Comparison of ENCODE assay signal across 16 mouse cellular contexts in the genomic region with DNA sequence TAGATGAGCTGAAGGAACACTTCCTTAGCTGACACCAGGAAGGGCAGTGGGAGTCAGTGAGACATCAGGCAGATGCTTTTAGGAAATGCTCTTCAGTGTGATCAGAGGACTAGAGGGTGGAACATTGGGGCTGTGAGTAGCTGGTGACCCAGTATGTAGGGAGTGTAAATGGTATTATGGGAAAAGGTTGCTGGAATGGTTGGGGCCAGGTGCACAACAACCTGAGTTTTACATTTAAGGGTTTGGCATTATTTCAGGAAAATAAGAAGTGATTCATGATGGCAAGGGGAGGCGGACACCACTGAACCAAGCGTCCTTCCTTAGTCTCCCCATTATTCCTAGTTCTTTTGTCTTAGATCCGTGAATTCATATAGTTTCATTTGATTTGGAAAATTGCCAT. TPM values are rescaled to one million over a fixed set of nuclear protein-coding genes. Genes with fewer than 3 reads are reported as not detected.
DNase-seq lines count a peak whose midpoint lies in the region; ATAC-seq and TF ChIP-seq lines count a peak whose summit lies in the region.
"Had no signal": no experiment of that assay in that cellular context is flagged by ENCODE, and none has a peak within 500 bp of the region (broad histone marks: within the 10 kb centered on the region; RNA-seq: fewer than 3 reads in every experiment).

No protein-coding gene starts in this region.

- no peak for ATAC-seq in hindbrain, embryonic 15.5 days (ENCODE audit: low FRiP score, low read depth)
- no peak for ATAC-seq in hindbrain, embryonic 13.5 days (ENCODE audit: low FRiP score)
- no peak for ATAC-seq in midbrain, embryonic 15.5 days (replicated peaks)

- no peak overlapping the region for H3K4me3 ChIP-seq in heart, adult 2 months
- H3K4me3 ChIP-seq in hindbrain, embryonic 15.5 days, result no peak overlapping the region
- H3K4me3 ChIP-seq in hindbrain, embryonic 13.5 days, result no peak overlapping the region
- no peak overlapping the region for H3K4me3 ChIP-seq in midbrain, embryonic 15.5 days
- H3K4me3 ChIP-seq: embryonic facial prominence, embryonic 15.5 days; hindbrain, embryonic 12.5 days; intestine, embryonic 15.5 days; limb, embryonic 12.5 days; liver, embryonic 13.5 days; lung, embryonic 15.5 days had no signal

- H3K4me1 ChIP-seq in heart, adult 2 months (ENCODE audit: control insufficient read depth, insufficient read depth, low read length), result peaks cover 19% of the 10 kb centered on the region
- peaks cover 20% of the 10 kb centered on the region for H3K4me1 ChIP-seq in hindbrain, embryonic 15.5 days (replicated peaks)
- H3K4me1 ChIP-seq in hindbrain, embryonic 13.5 days (replicated peaks), result no peaks in the 10 kb centered on the region
- peaks cover 11% of the 10 kb centered on the region for H3K4me1 ChIP-seq in midbrain, embryonic 15.5 days
- H3K4me1 ChIP-seq: hindbrain, embryonic 12.5 days; intestine, embryonic 15.5 days; liver, embryonic 13.5 days; lung, embryonic 15.5 days had no signal

- peak overlapping the region; percentile 81 for H3K27ac ChIP-seq in heart, adult 2 months
- 0 out of 2 replicates have a peak overlapping the region, but pooled peaks have one; percentile 17 for H3K27ac ChIP-seq in hindbrain, embryonic 15.5 days (replicated peaks)
- H3K27ac ChIP-seq in hindbrain, embryonic 13.5 days, result no peak overlapping the region
- no peak overlapping the region for H3K27ac ChIP-seq in midbrain, embryonic 15.5 days
- H3K27ac ChIP-seq: embryonic facial prominence, embryonic 15.5 days; hindbrain, embryonic 12.5 days; intestine, embryonic 15.5 days; limb, embryonic 12.5 days; liver, embryonic 13.5 days; lung, embryonic 15.5 days had no signal

- no peaks in the 10 kb centered on the region for H3K27me3 ChIP-seq in heart, adult 2 months (ENCODE audit: control insufficient read depth, insufficient read depth, low read length)
- H3K27me3 ChIP-seq in hindbrain, embryonic 15.5 days, result no peaks in the 10 kb centered on the region
- H3K27me3 ChIP-seq in hindbrain, embryonic 13.5 days, result no peaks in the 10 kb centered on the region
- no peaks in the 10 kb centered on the region for H3K27me3 ChIP-seq in midbrain, embryonic 15.5 days (replicated peaks)
- H3K27me3 ChIP-seq: embryonic facial prominence, embryonic 15.5 days; hindbrain, embryonic 12.5 days; intestine, embryonic 15.5 days; limb, embryonic 12.5 days; liver, embryonic 13.5 days; lung, embryonic 15.5 days had no signal

- WGBS in heart, adult 2 months, result 43% methylated on average over 3 of the region's 3 CpGs
- 82% methylated on average over 3 of the region's 3 CpGs for WGBS in hindbrain, embryonic 15.5 days
- WGBS in hindbrain, embryonic 13.5 days, result 92% methylated on average over 3 of the region's 3 CpGs
- WGBS in midbrain, embryonic 15.5 days, result 86% methylated on average over 3 of the region's 3 CpGs

- no peaks in the 10 kb centered on the region for H3K79me2 ChIP-seq in heart, adult 2 months (replicated peaks; ENCODE audit: control insufficient read depth, insufficient read depth, low read length)

- no peak for TF ChIP-seq EP300 in heart, adult 2 months (IDR thresholded peaks at IDR 0.05; ENCODE audit: insufficient read depth, low read depth, low read length)

- no peak overlapping the region for H3K9ac ChIP-seq in heart, adult 2 months (ENCODE audit: low read depth, low read length)
- H3K9ac ChIP-seq in hindbrain, embryonic 15.5 days, result no peak overlapping the region
- H3K9ac ChIP-seq in hindbrain, embryonic 13.5 days, result no peak overlapping the region
- no peak overlapping the region for H3K9ac ChIP-seq in midbrain, embryonic 15.5 days
- H3K9ac ChIP-seq: embryonic facial prominence, embryonic 15.5 days; hindbrain, embryonic 12.5 days; intestine, embryonic 15.5 days; limb, embryonic 12.5 days; liver, embryonic 13.5 days; lung, embryonic 15.5 days had no signal

- no peak for DNase-seq in heart, adult 2 months
- DNase-seq in heart, postnatal 10 days, result no peak
- peak; percentile 36 for DNase-seq in testis, postnatal 10 days (ENCODE audit: low spot score)
- no peak for DNase-seq in testis, postnatal 14 days (ENCODE audit: low spot score)
- DNase-seq: cerebellum, postnatal 36 days; liver, embryonic 13.5 days; thymus, adult 18-20 months had no signal

- intact Hi-C loops in heart, adult 2 months (cut with DNase I), result no loop called here
- intact Hi-C loops in heart, postnatal 10 days (cut with DNase I), result no loop called here

- H3K4me2 ChIP-seq in hindbrain, embryonic 15.5 days, result no peak overlapping the region
- no peak overlapping the region for H3K4me2 ChIP-seq in hindbrain, embryonic 13.5 days
- no peak overlapping the region for H3K4me2 ChIP-seq in midbrain, embryonic 15.5 days
- H3K4me2 ChIP-seq: embryonic facial prominence, embryonic 15.5 days; hindbrain, embryonic 12.5 days; intestine, embryonic 15.5 days; limb, embryonic 12.5 days; liver, embryonic 13.5 days; lung, embryonic 15.5 days; midbrain, embryonic 11.5 days had no signal

- TF ChIP-seq CTCF in heart, adult 2 months (IDR thresholded peaks at IDR 0.05), result no peak

- no peak for TF ChIP-seq POLR2A in heart, adult 2 months (IDR thresholded peaks at IDR 0.05; ENCODE audit: insufficient read depth, low read depth, low read length)

- no peaks in the 10 kb centered on the region for H3K9me3 ChIP-seq in hindbrain, embryonic 15.5 days
- H3K9me3 ChIP-seq in hindbrain, embryonic 13.5 days, result no peaks in the 10 kb centered on the region
- no peaks in the 10 kb centered on the region for H3K9me3 ChIP-seq in midbrain, embryonic 15.5 days
- H3K9me3 ChIP-seq: embryonic facial prominence, embryonic 15.5 days; hindbrain, embryonic 12.5 days; intestine, embryonic 15.5 days; limb, embryonic 12.5 days; liver, embryonic 13.5 days; lung, embryonic 15.5 days had no signal

- H3K36me3 ChIP-seq in heart, adult 2 months (ENCODE audit: control insufficient read depth, insufficient read depth, low read length), result peaks cover 26% of the 10 kb centered on the region
- peaks cover 33% of the 10 kb centered on the region for H3K36me3 ChIP-seq in hindbrain, embryonic 15.5 days
- H3K36me3 ChIP-seq in hindbrain, embryonic 13.5 days, result peaks cover 42% of the 10 kb centered on the region
- H3K36me3 ChIP-seq in midbrain, embryonic 15.5 days (replicated peaks), result peaks cover 7% of the 10 kb centered on the region; the same call in 1 of the 2 replicates

RNA-seq across cellular contexts. Expression of a gene that starts 7.4 kb away (rescaled TPM):
- 10 to 100 TPM; 17.3 to 18.2 TPM for total RNA-seq in heart, adult 2 months (2021)
- 14.6 and 30.7 TPM in 2 replicates for polyA plus RNA-seq in heart, adult 2 months (2012; rRNA removed)
- total RNA-seq in heart, postnatal 10 days (2021), result 10 to 100 TPM; 15.5 to 17.7 TPM
- polyA plus RNA-seq in hindbrain, embryonic 15.5 days (2015; fragmentation: Nextera tagmentation; extraction: Ambion mirVana), result 33.4 and 42.1 TPM in 2 replicates
- 31.6 and 32.7 TPM in 2 replicates for polyA plus RNA-seq in hindbrain, embryonic 13.5 days (2015; fragmentation: Nextera tagmentation; extraction: Ambion mirVana)
- 35.4 and 36.2 TPM in 2 replicates for polyA plus RNA-seq in midbrain, embryonic 15.5 days (2015; fragmentation: Nextera tagmentation; extraction: Ambion mirVana)

Comparison
In these comparisons a context has a peak if more than half of its experiments do, and no peak if none do; other contexts are left out.
1. H3K27ac ChIP-seq: peak in heart, adult 2 months (single experiment) and hindbrain, embryonic 15.5 days (single experiment); none in hindbrain, embryonic 13.5 days (single experiment) and midbrain, embryonic 15.5 days (single experiment).